ENCODE assay signal across 29 mouse cellular contexts in the genomic region with DNA sequence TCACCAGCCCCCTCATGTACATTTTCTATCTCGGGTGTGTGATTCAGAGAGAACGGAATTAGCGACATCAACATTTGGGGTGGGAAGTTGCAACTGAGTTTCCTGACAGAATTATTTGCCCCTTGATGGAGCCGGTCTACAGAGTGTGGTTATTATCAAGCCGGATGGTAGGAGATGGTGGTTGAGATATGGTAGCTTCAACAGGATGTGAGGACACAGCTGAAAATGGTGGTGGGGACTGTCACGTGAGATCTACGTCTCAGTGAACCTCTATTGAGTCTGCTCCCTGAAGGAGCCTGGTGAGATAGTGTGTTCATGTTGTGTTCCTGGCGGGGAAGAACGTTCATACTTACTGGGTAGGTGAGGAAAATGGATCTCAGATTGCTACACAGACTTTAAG. TPM values are rescaled to one million over a fixed set of nuclear protein-coding genes. Genes with fewer than 3 reads are reported as not detected.
A peak's percentile ranks its signal among the peaks of the same experiment; 100 is the strongest.
DNase-seq lines count a peak whose midpoint lies in the region; ATAC-seq lines count a peak whose summit lies in the region.
"Had no signal": no experiment of that assay in that cellular context is flagged by ENCODE, and none has a peak within 500 bp of the region (broad histone marks: within the 10 kb centered on the region; RNA-seq: fewer than 3 reads in every experiment).

No protein-coding gene starts in this region.

- DNase-seq in thymus, postnatal 0 days (ENCODE audit: low spot score) = peak; percentile 11
- no peak for DNase-seq in thymus, postnatal 4 days
- DNase-seq in natural killer cell, adult 2 months (ENCODE audit: low spot score in 2 of 2) = peak; percentile 39 to 58
- DNase-seq in layer of hippocampus, postnatal 36 days = no peak
- DNase-seq in embryo, embryonic 11 days = no peak
- DNase-seq: adrenal gland, postnatal 10 days; cerebellum, adult 11-12 months; cerebellum, adult 9-11 months; gastrocnemius, postnatal 10 days; heart, postnatal 36 days; kidney, adult 18-20 months; lung, postnatal 4 days; right cerebral cortex, postnatal 4 days had no signal

- peak; percentile 63 for ATAC-seq in granulocyte monocyte progenitor cell, adult 5-6 weeks (replicated peaks; ENCODE audit: poor library complexity, severe bottlenecking)
- ATAC-seq: forebrain, embryonic 16.5 days; hindbrain, postnatal 0 days; midbrain, embryonic 15.5 days had no signal

RNA-seq across cellular contexts. Expression of a gene that starts 13.0 kb away (rescaled TPM):
- 0.08 and 0.12 TPM in 2 replicates for polyA plus RNA-seq in thymus, postnatal 0 days (2015; fragmentation: Nextera tagmentation; extraction: Ambion mirVana)
- total RNA-seq in granulocyte monocyte progenitor cell, adult 5-6 weeks (2014; fragmentation: Nextera tagmentation) = not detected in 2 replicates
- not detected in 2 replicates for total RNA-seq in granulocyte monocyte progenitor cell, adult 5-6 weeks (2017)
- 10 to 100 TPM; 66.1 to 69.9 TPM for total RNA-seq in layer of hippocampus, postnatal 36 days (2021)
- polyA plus RNA-seq: erythroblast, embryonic 14.5 days; G1E had no signal

RNA-seq across cellular contexts. Expression of a gene that starts 28.4 kb away (rescaled TPM):
- polyA plus RNA-seq in thymus, postnatal 0 days (2015; fragmentation: Nextera tagmentation; extraction: Ambion mirVana) = not detected in 2 replicates
- not detected in 2 replicates for total RNA-seq in granulocyte monocyte progenitor cell, adult 5-6 weeks (2014; fragmentation: Nextera tagmentation)
- total RNA-seq in granulocyte monocyte progenitor cell, adult 5-6 weeks (2017) = not detected in 2 replicates
- total RNA-seq in layer of hippocampus, postnatal 36 days (2021) = not detected
- total RNA-seq: adrenal gland, postnatal 10 days; gastrocnemius, postnatal 10 days; heart, postnatal 36 days; hindbrain, postnatal 0 days; layer of hippocampus, adult 18-20 months; left cerebral cortex, adult 8-10 months had no signal
- polyA plus RNA-seq: erythroblast, embryonic 14.5 days; forebrain, embryonic 11.5 days; forebrain, embryonic 16.5 days; G1E; hindbrain, embryonic 12.5 days; liver, embryonic 11.5 days; liver, embryonic 16.5 days; lung, embryonic 16.5 days; midbrain, embryonic 15.5 days; neural tube, embryonic 12.5 days; spleen, adult 2 months; stomach, postnatal 0 days had no signal

Comparison
In these comparisons a context has a peak if more than half of its experiments do, and no peak if none do; other contexts are left out.
1. DNase-seq: peak in thymus, postnatal 0 days (single experiment) and natural killer cell, adult 2 months (2 of 2); none in thymus, postnatal 4 days (single experiment), layer of hippocampus, postnatal 36 days (0 of 2) and embryo, embryonic 11 days (single experiment).
2. RNA of a gene that starts 13.0 kb away (total RNA-seq): 66.1 to 69.9 TPM in layer of hippocampus, postnatal 36 days; not detected in granulocyte monocyte progenitor cell, adult 5-6 weeks; every median in the first group is over 10 times any median in the second.